Mouse (Mus musculus) brain, embryonic 14.5 days (tissue): Measurements from ENCODE around the gene Gpd2. TPM values are rescaled to one million over a fixed set of nuclear protein-coding genes. Genes with fewer than 3 reads are reported as not detected.

Source experiments
- DNase-seq: peaks from one replicate; pipeline ENCODE4 v3.0.0-alpha.2; 2011; ENCODE audit warnings: low read depth
- CTCF ChIP-seq: fragments of 200-500 bp; IDR thresholded peaks from 2 replicates; pipeline ENCODE4 v1.5.1; 2012; ENCODE audit warnings: inconsistent platforms, mild to moderate bottlenecking, moderate library complexity, borderline replicate concordance; ENCODE audit not compliant: insufficient read depth, insufficient read length; ENCODE audit errors: extremely low read depth
- POLR2A ChIP-seq: fragments of 200-500 bp; IDR thresholded peaks from 2 replicates; pipeline ENCODE4 v1.6.1; 2012; ENCODE audit warnings: mild to moderate bottlenecking, inconsistent platforms, borderline replicate concordance; ENCODE audit not compliant: poor library complexity, insufficient read depth, insufficient read length, severe bottlenecking; ENCODE audit errors: extremely low read depth
- polyA plus RNA-seq: library from polyadenylated mRNA; depleted of rRNA; stranded (reverse); fragments of >200 nt; gene quantifications from 2 replicates; pipeline ENCODE4 v1.2.3, GENCODE M21; 2012

The Gpd2 gene
- polyA plus RNA-seq, 1 experiment: 10.7 TPM

DNA sequence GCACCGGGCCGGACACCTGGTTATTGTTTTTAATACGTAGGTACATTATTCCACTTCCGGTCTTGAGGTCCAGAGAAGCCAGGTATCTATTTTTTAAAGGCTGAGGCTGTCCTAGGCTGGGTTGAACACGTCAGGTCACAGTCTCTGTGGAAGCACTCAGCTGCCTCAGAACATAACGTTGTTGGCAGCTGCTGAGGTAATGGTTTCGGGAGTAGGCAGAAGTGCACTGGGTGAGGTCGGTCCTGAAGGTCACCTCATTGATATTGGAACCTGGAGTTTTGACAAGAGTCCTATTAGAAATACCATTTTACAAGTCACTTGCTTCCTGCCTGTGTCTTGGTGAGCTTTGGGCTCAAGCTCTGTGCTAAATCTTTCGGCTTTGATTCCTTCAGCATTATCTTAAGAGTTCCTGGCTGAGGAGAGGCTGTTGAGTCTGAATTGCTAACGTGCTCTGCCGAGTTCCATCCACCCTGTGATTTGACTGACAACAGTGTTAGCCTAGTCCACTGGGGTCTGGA lies 17.8 kb downstream of the Gpd2 start:
- TF ChIP-seq POLR2A (no peak), CTCF (no peak)
- peak; percentile 35 for DNase-seq

GRCm38 (mm10) chr2:57255836-57256235 lies 18.4 kb downstream of the Gpd2 start:
- TF ChIP-seq CTCF: no peak
- no peak for TF ChIP-seq POLR2A
- DNase-seq: peak; percentile 20

DNA sequence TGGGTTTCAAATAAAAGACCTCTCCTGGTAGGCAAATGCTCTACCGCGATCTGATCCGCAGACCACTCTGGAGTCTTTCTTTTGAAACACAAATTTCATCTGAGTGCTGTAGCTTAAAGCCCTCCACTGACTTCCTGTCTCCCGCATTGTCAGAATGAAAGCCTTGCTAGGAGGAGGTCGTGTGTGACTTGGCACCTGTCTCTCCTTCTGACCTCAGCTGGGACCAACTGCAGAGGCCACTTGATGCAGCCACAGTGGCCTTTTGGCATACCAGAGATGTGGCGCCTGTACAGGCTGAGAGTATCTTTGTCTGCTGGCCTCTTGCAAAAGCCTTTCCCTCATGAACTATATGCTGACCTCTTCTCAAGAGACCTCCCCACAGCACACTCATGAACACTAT lies 19.0 kb downstream of the Gpd2 start:
- DNase-seq: peak; percentile 41

DNA sequence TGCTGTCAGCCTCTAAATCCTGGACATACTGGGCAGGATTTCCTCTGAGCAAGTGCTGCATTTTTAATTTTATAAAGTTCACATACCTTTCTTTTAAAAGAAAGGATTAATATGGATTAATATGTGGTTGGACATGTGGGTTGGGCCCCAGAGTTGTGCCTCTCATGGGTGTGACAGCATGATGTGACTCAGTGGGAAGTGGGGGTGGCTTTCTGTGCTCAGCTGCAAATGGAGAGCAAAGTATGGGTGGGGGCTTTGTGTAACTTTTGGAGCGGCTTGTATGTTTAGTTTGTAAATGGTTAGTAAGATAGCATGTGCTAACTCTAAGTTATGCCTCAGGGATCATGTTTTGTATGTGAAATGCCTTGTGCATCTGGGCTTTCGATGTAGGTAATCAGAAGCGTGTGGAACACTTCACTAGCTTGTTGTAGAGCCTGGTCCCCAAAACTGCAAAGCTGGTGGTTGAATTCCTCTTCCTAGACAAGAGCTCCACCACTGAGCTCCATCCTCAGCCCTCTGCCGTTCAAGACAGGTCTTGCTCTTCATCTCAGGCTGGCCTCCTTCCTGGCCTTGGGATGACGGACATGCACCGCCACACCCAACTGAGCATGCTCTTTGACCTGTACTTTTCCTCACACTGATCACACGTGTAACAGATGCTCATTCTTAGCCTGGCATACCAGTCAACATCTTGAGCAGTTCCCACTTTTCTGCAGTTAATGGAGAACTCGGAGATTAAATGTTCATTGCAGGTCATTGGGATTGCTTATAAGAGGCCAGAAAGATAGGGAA lies 24.0 kb downstream of the Gpd2 start:
- no peak for DNase-seq
- no peak for TF ChIP-seq POLR2A
- no peak for TF ChIP-seq CTCF

More for the DNA sequence above, 19.0 kb downstream of the Gpd2 start:
- no peak for TF ChIP-seq CTCF
- no peak for TF ChIP-seq POLR2A

GRCm38 (mm10) chr2:57263431-57263830 lies 26.0 kb downstream of the Gpd2 start:
- no peak for DNase-seq
- TF ChIP-seq POLR2A (no peak), CTCF (no peak)

GRCm38 (mm10) chr2:57264912-57265311 lies 27.5 kb downstream of the Gpd2 start:
- DNase-seq: no peak
- TF ChIP-seq CTCF (no peak), POLR2A (no peak)

DNA sequence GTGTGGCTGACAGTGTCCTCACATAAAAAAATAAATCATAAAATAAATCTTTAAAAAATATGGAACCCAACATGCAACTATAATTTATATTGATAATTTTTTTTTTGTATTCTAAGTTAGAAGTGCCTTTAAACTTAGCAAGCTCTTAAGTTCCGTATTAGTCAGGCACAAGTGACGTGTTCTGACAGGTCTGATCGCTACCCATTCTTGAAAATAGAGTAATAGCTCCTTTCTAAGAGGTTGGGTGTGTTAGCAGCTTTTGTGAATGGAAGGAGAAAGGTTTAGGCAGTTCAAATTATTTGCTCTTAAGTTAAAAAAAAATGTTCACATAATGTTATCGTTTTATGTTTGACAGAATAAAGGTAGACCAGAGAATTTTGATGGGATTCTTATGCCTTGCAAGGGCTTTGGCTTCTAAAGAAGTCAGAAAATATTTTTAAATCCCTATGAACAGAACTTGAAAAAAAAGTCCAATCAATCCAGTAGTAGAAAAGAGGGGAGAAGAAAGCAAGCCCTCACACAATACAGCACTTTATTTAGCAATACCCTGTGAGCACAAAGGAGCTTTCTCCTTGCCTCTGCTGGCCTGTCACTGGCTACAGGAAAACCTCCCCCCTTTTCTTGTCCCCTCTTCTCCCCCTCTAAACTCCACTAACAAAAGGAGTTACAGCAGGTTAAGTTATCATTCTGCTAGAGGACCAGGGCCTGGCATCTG lies 29.4 kb downstream of the Gpd2 start:
- TF ChIP-seq POLR2A (no peak), CTCF (no peak)
- DNase-seq: peak; percentile 80

DNA sequence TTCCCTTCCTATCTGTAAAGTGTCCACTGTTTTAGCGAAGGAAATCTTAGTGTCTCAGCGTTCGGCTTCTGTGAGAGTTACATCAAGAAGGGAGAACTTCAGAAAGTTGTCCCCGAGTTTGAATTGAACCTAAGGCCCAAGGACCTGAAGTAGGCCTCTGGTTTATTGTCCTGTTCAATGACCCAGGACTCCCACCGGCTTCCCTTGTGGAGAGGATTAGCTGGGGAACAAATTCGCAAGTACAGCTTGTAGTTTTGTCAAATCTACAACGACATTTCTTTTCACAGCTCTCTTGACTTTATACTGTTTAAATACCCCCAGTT lies 29.9 kb downstream of the Gpd2 start:
- DNase-seq: peak; percentile 74
- TF ChIP-seq CTCF (no peak), POLR2A (no peak)

DNA sequence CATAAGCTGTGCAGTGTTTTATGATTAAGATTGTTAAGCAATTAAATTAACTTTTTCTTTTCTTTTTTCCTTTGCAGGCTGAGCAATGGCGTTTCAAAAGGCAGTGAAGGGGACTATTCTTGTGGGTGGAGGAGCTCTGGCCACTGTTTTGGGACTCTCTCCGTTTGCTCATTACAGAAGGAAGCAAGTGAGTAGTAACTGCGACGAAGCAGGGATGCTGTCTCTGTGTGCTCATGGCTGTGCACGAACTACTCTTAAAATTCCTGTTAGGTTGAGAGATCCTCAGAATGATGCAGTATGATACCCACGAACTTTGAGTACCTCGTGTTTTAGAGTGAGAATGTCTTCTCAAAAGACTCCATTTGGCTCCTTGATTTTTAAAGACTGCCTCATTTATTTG lies 30.5 kb downstream of the Gpd2 start:
- DNase-seq: peak; percentile 45
- no peak for TF ChIP-seq CTCF
- no peak for TF ChIP-seq POLR2A

DNA sequence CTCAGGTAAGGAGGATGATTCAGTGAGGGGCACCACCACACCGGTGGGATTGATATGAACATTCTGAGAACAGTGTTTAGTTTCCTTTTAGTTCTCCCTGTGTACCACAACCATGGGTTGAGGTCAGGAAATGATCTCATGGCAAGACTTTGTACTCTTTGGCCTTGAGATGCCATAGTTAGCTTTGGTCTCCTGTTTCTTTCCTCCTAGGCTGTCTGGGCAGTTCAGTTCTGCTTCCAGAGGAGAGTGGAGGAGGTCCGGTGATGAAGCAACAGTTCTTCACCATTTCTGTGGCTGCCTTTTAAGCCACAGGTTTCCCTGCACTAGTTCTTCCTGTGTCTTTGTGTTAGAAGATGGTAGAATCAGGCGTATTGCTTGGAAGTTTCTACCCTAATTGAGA lies 31.4 kb downstream of the Gpd2 start:
- DNase-seq: no peak
- TF ChIP-seq POLR2A: no peak
- no peak for TF ChIP-seq CTCF

- TF ChIP-seq POLR2A (no peak), CTCF (no peak)
- DNase-seq: no peak
Measured at GRCm38 (mm10) chr2:57269690-57270435, 32.4 kb downstream of the Gpd2 start.
